Mouse (Mus musculus) MEL-GATA-1-ER (cell line): Measurements from ENCODE around the gene Mia.

Experiments
- DNase-seq: peaks from one replicate; pipeline ENCODE4 v3.0.0-alpha.2; 2012; ENCODE audit warnings: low read depth; ENCODE audit errors: extremely low read depth

Mia gene

DNA sequence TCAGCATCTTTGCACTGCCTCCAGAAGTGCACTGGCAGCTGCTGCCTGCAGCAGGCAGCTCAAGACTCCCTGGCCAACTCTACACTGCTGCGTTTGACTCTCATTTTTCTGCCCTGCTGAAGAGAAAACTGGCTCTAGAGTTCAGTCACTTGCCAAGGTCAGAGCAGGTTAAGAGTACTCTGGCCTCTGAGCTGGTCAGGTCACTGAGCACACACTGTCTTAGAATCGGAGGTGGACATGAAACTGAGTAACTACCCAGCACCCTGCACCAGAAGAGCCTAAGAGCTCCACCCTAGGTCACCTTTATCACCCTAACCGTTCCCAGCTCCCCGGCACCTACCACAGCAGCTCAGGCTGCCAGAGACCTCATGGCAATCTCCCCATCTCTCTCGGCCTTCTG is 5.0 kb upstream of the Mia start:
- no peak for DNase-seq

DNA sequence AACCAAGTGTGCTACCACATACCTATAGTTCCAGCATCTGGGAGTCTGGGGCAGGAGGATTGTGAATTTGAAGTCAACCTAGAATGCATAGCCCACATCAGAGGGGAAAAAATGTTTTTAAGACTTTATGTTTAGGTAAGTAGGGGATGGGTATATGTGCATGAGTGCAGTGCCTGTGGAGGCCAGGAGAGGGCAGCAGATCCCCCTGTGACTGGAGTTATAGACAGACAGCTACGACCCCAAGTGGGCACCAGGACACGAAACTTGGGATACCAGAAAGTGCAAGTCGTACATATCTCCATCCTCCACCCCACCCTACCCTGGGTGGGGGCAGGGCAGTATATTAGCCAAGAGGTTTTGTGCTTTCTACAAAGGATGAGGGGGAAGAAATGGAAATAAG is 4.0 kb upstream of the Mia start:
- DNase-seq: no peak

DNA sequence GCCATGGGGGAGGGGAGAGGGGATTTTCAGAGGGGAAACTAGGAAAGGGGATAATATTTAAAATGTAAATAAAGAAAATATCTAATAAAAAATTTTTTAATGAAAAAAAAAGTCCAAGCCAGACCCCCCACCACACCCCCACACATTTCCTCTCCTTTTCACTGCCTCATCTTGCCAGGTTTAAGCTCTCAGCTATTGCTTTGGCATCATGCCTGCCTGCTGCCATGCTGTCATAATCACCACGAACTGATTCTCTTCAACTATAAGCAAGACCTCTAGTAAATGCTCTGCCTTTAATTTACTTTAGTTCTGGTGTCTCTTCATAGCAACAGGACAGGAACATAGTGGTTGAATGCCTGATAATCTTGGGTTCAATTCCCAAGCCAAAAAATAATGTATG is 1.5 kb upstream of the Mia start:
- DNase-seq: no peak

DNA sequence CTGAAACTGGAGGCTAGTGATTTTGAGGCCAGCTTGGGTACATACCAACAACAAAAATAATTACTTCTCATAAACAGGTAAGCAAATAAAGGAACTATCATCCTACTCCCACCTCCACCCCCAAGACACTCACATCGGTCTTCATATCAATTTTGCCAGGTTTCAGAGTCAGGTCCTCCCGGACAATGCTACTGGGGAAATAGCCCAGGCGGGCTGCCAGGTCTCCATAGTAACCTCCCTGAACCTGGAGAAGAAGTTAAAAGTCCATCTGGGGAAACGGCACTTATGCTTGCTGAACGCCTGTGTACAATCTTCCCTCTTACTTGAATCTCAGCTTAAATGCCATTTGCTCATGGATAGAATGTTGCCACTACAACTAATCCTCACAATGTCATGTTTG is 921 bp downstream of the Mia start:
- no peak for DNase-seq

DNA sequence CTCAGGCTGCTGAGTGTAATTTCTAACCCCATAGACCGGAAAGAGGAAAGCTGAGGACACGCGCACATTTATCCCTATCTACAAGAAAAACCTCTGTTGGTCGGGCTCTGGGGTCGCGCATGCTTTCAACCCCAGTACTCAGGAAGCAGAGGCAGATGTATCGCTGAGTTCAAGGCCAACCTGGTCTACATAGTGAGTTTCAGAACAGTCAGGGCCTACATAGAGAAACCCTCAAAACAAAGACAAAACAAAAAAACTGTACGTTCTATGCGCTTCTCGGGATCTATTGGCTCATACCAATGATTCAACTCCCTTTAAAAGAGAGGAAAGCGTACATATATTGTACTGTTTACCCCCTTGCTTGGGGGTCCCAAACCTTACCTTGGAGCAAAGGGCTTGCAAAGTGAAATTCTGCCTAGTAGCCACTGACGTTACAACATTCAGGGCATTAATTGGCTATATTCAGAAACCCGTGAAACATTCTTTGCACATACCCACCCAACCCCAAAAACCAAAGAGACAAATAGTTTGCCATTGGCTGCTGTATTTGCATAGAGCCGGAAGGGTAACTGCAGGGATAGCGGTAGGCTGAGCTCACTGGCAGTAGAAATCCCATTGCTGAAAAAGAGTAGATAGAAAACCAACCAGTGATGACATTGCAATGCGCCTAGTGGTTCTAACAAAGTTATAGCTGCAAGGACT is 1.6 kb downstream of the Mia start:
- DNase-seq: peak; percentile 39

DNA sequence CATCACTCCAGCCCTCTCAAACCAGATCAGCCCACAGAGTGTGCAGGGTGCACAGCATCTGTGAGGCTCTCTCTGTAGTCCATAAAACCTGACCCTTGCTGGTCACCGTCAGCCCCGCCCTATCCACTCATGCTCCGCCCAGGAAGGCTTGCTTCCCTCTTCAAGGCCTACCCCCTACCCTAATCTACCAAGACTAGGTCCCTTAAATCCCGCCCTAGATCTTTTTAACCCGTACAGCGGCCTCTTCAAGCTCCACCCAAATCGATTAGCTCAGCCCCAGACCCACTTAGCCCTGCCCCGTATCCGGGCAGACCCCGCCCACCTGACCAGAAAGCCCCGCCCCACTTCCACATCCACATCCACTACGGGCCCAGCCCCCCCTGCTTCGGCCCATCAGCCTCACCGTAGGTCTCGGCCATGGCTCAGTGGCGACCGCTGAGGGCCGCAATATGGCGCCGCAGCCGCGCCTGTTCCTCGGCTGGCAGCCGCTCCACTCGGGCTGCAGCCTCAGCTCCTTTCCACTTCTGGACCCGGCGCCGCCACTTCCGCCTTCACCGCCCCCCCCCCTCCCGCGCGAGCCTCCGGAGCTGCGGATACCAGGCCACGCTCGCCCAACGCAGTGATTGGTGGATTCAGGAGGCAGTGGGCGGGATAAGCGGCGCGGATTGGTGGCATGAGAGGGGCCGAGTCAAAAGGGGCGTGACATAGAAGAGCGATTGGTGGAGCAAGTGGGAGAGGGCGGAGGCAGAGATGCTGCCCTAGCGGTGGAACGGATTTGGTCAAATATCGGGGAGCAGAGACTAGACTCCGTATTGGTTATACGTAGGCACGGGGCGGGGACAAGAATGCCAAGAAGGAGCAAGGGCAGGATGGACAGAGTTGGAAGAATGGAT is 2.4 kb downstream of the Mia start, which contains the start of gene Rab4b:
Gene Rab4b, minus strand, starts transcription at position 573 of the 893 bp plus-strand sequence.
- peak; percentile 97 for DNase-seq

GRCm38 (mm10) chr7:27177942-27178323 is 3.0 kb downstream of the Mia start:
- DNase-seq: no peak

DNA sequence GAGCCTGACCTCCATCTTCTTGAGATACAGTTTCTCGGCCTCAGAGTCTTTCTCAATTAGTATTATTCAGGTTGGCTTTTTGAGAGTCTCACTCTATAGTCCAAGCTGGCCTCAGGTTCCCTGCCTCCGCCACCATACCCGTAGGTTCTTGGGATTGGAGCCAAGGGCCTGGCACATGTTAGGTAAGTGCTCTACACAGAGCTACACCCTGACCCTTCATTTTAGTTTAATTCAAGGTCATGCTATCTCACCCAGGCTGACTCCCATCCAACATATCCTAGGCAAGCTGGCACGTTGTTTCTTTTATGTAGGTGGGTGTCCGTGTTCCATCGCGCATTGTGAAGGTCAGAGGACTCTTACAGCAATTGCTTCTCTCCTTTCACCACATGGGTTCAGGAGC is 6.1 kb downstream of the Mia start:
- no peak for DNase-seq

GRCm38 (mm10) chr7:27174496-27174895 is 6.5 kb downstream of the Mia start:
- DNase-seq: no peak

DNA sequence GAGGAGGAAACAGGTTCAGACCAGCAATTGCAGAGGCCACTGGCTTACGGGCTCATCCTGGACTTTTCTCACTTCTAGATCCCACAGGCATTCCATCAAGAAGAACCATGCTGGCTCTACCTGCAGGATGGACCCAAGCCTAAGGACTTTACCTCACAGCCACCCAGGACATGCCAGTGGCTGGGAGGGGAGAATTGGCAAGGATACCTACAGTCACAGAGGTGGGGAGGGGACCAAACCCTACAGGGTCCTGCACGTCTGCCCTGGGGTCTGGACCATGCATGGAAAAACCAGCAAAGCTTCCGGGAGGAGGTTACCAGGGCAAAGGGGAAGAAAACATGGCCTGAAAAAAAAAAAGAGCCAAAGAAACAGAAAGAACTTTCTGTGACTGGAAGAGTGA is 10.0 kb downstream of the Mia start:
- no peak for DNase-seq

DNA sequence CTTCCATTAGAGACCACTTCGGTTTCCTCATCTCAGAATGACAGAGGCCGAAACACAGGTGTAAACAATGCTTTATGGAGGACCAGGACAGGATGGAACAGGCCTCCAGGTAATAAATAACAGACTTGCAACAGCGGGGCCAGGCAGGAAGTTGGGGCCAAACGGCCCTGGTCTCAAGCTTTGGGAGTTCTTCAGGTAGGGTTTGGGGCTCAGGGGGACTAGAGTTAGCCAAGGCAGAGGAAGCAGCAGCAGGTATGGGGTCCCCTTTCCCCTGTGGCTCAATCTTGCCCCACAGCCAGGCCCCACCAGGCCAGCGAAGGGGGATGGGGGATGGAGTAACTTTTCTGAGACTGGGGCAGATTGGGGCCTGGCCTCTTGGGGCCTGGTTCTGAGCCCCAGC is 12.6 kb downstream of the Mia start:
- no peak for DNase-seq

DNA sequence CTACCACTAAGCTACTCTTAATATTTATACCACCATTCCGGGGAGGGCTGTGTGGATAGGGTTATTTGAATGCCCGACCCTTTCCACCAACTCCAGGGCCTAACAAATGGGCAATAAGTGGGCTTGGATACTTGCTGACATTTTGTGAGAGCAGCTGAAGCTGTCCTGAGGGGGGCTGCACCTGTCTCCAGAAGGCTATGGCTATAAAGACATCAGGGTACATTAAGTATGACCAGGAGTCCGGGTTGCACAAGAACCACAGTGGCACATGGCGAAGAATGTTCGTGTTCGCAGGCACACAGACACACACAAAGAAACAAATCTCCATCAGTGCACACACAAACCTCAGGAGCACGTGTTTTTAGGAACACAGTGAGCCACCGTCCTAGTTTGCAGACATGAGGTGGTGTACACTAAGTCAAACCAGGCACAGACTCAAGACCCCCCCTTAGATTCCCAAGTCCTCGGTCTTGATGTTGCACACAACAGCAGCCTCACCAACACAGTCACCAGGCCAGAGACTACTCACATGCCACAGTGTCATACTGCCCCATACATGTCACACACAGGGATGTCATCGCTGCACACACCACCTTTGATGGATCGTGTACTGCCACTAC is 13.4 kb downstream of the Mia start:
- DNase-seq: no peak

DNA sequence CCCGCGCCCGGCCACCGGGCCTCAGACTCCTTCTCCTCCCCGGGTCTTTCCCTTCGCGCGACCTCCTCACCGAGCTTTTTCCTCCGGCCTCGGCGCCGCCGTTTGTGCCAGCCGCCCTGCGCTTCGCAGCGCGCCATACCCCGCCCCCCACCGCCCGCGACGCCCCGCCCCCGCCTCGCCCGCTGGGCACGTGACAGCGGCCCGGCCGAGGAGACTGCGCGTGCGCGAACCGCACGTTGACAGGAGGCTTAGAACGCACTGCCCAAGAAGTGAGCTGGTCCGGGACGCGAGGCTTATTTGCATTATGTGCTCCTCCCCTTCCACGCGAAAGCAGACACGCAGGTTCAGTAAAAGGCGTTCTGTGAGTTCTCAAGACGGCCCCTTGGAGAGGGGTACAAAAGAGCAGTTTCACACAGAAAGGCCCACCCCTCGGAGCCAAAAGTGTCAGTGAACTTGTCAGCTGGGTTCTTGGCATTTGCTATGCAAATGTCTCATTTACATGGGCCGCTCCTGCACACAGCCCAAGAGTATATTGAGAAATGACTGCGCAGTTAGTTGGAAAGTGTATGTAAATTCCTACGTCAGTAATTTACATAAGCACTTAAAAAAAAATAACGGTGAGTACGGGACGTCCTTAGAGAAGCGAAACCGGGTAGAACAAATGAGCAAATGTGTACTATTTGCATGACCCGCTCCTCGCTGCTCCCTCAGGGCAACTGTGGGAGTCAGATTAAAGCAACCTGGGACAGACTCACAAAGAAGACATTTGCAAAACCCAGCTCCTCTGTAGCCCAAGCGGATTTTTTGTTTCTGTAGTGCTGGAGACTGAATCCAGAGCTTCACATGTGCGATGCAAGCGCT is 14.1 kb downstream of the Mia start, which contains the start of gene Egln2:
Gene Egln2, minus strand, starts transcription at position 189 of the 861 bp plus-strand sequence.
- peak; percentile 95 for DNase-seq

DNA sequence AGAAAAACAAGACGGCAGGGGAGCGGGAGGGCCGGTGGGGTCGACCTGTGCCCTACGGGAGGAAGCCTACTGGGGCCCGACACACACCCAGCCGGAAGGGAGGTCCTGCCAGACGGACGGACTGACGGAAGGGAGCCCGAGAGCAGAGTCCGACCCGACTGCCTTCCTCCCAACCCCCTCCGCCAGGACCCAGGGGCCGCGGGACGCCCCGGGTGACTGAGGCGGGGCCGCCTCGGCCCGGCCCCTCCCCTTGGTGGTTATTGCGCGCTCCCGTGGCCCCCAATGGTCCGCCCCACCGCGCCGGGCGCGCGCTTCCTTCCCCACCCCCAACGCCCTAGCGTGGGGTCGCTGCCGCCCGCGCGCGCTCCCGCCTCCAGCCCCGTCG is 14.7 kb downstream of the Mia start:
- peak; percentile 39 for DNase-seq

DNA sequence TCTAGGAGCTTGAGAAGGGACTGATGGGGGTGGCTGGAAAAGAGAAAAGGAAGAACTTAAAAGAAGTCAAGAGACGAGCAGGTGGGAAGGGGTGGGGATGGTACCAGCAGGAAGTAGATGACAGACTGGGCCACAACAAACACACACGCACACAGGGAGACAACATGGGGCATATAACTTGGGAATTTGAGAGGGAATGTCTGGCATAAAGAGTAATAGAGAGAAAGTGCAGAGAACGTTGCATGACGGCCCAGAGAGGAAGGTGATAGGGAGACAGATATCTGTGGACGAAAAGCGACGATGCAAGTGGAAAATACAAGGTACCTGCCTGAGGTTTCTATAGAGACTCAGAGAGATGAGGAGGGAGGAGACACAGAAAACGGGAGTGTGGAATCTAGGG is 15.3 kb downstream of the Mia start:
- no peak for DNase-seq

DNA sequence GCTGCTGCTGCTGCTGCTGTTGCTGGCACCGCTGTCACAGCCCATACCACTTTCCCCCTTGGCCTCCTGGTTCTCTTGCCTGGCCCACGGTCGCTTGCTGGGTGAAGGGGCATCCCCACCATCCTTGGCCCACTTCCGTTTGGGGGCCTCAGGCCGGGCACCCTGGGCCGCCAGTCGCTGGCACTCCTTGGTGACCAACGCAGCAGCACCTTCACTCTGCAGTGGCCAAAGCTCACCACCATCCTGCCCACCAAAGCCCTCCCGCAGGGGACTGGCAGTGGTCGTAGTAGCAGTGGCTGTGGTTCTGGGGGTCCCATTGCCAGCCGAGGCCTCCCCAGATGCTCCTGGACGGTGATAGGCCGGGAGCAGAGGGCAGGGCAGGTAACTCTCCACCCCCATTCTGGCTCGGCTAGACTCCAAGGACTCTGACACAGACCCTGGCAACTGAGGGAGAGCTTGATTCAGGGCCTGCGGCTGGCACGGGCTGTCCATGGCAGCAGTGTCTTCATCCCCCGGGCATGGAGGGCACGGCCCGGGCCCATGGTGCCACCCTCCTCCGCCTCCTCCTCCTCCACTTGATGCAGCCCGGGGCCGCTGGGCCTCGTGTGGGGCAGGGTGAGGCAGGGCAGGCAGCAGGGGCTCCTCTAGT is 15.8 kb downstream of the Mia start:
- DNase-seq: no peak

DNA sequence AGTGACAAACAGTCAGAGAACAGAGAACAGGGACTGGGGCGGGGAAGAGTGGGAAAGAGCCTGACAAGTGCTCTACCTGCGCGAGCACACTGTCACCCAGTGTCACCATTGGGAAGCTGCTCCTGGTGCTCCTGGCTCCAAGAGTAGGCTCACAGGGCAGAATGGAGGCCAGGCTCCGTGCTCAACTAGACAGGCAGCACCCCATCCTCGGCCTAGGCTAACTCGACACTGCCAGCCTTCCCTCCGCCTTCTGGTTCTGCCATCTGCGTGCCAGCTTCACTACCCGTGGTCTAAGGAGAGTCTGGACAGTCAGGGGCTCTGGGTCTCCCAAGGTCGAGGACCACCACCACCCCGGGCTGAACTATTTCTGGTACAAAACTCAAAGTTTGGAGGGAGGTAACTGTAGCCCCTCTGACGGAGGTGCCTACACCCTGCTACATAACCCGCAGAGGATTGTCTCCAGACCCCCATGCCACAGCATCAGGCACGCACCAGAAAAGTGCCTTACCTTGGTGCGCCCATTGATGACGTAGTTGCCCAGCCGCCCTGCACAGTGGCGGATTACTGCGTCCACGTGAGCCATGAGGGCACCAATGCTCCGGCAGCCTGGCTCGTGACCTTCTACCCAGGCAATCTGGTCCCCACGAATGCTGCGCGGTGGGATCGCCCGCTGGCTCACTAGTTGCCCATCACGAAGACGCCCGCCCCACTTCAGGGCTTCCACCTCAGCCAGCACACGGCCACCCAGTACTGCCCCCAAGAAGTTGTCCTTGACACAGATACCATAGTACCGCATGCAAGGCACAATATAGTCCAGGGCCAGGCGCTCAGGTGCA is 16.6 kb downstream of the Mia start:
- DNase-seq: no peak

DNA sequence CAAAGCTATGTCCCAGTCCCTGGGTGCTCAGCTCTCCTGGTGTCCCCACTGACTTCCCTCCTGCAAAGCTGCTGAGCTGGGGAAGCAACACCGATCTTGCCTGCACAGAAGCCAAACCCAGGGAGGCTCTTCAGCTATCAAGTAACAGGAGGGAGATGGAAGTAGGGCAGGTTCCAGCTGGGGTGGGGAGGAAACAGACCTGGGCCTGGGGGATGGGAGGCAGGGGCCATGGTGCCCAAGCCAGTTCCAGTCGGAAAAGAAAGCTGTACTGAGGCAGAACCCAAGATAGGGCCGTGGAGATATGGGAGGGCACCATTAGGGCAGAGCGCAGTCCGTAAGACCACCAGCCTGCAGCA is 17.5 kb downstream of the Mia start:
- DNase-seq: no peak

GRCm38 (mm10) chr7:27162780-27163449 is 18.0 kb downstream of the Mia start:
- no peak for DNase-seq
